Mouse (Mus musculus): ENCODE results near the gene Grap.

- no peak for TF ChIP-seq CTCF (IDR thresholded peaks at IDR 0.05; ENCODE audit: insufficient read depth, low read depth, low read length)
- TF ChIP-seq POLR2A (IDR thresholded peaks at IDR 0.05; ENCODE audit: insufficient read depth, low read depth, low read length) = no peak
Measured at GRCm38 (mm10) chr11:61612116-61612635, 40.9 kb upstream of the Grap start.
